Mouse (Mus musculus) testis, postnatal 14 days (tissue): ENCODE results near the gene Yae1d1.
"Not testable (repeated sequence)": the region's sequence is repeated elsewhere in the genome, so short reads cannot be mapped to it uniquely, and the experiment has no call there.

Source experiments
- DNase-seq: peaks from one replicate; pipeline ENCODE4 v3.0.0; 2021; ENCODE audit warnings: low spot score

Gene Yae1d1

DNA sequence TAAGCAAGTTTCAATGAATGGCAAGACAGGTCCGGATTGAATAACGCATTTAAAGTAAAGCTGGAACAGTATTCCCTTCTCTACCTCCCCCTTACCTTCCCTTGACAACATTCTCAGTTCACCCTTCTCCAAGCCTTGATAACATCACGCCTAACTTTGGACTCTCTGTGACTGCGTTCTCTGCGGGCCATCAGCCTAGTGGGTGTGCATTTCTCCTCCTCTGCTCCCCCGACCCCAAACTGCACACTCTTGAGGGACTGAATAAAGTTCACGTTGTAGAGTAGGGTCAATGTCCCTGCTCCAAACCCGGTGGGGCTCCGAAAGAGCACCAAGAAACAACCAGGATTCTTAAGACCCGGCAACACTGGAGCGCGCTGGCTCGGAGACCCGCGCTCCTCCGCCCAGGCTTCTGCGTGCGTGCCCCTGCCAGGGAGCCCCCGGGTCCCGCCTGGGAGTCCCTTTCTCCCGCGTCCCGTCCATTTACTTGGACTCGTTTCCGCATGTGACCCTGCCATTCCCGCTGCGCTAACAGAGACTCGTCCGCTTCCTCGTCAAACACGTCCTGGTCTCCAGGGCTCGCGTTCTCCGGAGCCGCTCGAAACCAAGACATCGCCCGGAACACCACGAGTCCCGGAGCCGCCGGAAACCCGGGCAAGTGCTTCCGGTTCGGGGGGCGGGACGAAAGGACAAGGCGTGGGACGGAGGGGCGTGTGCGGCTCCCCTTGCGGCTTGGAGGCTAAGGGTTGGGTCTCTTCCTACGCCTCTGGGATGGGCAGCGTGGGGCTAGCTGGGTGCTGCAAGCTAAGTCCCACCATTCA is at the start of gene Yae1d1:
Yae1d1 (minus strand) TSS at position 653 of the 818 bp plus-strand sequence.
- peak; percentile 90 for DNase-seq

DNA sequence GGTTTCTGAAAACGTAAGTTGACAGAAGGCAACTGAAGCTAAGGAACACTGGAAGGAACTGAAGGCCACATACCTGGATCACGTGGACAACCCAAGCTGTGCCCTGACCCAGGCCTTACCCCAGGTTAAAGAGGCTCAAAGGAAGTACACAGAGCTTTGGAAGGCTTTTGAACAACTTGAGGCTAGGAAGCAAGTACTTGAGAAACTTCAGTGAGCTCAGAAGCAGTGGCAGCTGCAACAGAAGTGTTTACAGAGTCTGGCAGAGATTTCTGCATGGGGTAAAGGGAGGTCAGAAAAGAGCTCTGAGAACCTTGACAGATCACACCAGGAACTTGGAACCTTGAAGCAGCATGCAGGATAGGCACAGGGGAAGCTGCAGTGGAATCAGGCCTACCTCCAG is 45.7 kb upstream of the Yae1d1 start:
- no peak for DNase-seq

DNA sequence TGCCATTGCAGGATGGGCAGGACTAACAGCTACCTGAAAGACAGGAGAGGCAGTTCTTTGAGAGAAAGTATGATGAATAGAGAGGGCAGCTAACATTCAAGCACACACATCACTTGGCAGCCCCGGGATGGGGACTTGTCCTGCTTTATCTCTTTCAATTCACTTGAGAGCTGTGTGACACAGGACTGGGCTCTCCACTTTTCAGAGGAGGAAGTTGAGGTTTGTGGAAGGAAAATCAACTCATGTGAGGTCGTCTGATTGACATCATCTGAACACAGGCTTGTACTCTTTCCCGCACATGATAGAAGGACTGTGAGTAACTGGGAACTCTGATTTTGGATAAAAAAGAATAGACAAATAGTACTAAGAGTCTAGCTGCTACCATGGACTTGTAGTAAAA is 23.5 kb upstream of the Yae1d1 start:
- DNase-seq = no peak

DNA sequence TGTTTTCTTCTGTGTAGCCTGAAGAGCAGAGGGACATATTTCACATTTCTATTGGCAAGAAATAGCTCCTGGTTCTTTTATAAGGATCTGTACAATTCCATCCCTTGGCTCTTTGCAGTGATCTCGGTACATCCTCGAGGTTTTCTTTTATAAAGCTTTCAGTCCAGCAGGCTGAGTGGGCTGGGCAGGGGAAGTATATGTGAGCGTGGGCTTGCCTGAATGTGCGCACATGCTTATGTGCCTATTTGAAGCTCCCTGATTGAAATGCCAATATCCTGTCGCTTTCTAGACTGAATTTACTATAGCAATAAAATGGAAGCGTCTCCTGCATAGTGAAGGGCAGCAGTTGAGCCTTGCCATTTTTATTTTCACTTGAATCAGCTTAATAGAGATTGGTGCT is 20.1 kb upstream of the Yae1d1 start:
- DNase-seq = no peak

DNA sequence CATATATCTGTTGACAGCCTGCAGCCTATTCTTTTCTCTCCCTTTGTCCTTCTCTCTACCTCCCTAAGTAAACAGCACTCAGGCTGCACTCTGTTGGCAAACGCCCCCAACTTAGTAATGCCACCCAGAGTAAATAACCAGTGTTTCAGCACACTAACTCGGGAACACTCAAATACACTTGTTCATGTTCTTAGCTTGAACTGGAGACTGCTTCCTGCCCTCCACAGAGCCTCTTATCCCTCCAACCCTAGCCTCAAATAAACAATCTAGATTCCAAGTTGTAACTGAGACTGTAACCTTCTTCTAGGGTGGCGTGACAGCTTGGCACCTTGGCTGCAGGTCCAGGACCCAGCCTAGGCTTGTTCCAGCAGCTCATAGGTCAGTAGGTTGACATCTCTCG is 17.9 kb upstream of the Yae1d1 start:
- no peak for DNase-seq

DNA sequence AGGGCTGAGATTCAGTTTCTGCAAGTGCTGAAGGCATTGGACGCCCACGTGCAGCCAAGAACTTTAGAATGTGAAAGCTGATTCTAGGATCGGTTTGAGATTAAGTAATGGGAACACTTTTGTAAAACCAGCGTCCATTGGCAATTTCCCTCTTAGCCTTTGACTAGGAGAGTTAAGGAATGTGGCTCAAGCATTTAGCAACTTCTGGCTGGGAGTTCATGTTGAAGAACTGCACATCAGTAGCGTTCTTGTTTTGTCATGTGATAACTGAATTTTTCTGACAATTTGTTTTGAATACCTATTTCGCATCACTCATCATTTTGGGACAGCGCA is 332 bp upstream of the Yae1d1 start:
- no peak for DNase-seq

DNA sequence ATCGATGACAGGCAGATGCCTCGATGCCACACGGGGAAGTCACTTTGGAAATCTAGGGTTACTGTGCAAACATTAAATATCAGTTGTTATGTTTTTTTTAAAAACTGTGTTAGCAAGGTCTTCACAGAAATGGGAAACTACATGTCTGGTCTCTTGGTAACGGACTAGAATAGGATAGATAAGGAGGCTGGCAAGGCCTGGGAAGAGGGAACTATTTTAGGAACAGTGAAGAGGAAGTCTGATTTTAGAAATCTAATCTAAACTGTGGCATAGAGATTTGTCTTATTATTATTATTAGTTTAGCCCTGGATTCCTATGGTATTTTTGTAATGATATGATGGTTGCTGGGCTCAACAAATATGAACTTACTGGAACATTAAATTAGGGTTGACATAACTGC is 1.1 kb downstream of the Yae1d1 start:
- no peak for DNase-seq

DNA sequence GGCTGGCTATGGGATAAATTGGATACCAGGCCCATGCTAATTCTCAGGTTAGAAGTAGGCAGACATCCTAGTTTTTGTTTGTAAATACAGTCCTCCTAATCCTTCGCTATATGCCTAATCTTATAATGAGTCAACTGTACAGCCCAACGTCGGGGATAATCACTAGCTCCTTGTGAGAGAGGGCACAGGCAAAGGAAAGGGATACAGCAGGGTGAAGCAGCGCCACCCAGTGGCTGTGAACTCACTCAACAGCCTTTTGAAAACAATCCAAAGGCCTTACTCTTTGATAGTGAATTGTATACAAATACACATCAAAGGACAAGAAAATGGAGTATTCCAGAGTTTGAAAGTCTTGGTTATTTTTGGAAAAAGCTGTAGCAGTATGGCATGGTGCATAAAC is 10.0 kb downstream of the Yae1d1 start:
- peak; percentile 21 for DNase-seq

DNA sequence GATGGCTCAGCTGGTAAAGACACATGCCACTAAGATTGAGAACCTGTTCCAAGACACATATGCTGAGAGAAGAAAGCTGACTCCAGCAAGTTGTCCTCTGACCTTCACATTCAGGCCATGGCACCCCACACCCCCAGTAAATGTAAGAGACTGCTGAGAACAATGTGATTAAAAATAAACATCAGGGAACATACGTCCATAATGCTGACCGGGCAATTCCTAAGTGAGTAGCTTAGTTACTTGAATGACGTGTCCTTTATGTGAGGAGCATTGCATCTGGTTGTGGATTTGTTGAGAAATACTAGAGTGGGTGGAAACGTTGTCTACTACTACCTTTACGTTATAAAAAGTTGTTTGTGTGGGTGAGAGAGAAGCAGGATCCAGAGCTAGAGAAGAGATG is 10.5 kb downstream of the Yae1d1 start:
- DNase-seq = no peak

DNA sequence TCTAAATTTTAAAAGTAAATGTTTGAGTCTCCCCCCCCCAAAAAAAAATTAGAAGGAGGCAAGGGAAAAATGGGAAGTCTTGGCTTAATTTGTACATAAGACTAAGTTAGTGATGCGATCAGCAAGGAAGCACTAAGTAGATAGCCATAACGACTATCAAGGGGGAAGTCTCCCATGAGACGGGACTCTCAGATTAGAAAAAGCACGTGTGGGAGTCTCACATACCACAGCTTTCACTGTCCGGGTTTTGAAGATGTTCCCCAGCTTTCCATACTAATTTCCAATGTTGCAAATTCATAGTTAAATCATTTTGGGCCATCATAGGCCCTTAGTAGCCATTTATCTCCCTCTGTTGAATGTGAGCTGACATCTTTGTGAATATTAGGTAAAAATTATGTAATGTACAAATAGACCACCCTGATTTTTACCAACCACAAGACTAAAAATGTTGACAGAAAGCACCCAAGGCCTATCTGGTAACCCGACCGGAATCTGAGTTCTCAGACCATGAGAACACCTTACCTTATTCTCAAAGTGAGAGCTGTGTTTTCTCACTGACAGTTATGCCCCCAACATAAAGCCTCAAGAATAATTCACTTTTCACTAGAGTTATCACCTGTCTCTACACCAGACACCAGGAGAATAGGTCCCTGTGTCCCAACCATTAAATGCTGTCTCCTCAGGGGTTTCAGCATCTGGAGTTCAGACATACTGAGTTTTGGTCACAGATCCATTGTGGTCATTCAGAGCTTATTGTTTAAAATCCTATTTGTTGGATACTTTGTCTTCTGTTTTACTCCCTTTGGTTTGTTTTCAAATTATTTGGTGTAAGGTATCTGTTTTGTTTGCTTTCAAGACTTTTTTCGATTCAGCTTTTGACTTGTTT is 16.1 kb downstream of the Yae1d1 start:
- no peak for DNase-seq

DNA sequence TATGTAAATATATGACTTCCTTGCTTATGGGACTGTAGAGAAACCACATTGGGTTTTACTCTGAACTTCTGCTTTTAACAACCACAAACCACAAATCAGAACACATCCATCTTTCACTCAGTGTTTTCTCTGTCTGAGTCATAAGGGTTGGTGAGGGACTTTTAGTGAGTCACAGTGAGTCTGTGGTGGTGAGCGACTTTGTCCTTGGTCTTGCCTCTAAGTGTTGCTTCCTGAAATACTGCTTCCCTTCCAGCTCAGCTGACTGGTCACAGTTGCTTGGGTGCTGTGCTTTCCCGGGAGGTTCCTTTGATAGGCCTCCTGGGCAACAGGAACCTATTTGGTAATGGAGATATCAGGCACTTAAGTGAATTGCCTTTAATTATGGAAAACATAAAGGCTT is 17.3 kb downstream of the Yae1d1 start:
- DNase-seq = no peak

DNA sequence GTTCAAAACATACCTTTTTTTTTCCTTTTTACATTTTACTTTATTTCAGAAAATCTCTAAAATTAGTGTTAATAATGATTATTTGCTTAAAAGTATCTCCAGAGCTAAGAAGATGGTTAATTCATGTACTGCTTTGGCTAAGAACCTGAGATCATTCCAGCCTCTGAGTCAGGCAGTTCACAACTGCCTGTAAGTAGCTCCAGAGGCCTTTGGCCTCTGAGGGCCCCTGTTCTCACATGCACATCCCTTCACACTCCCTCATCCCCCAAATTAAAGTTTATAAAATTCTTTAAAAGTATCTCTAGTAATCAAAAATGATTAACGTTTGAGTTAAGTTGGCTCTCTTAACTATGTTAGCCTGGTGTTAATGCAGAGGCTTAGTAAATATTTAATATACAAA is 17.7 kb downstream of the Yae1d1 start:
- no peak for DNase-seq

DNA sequence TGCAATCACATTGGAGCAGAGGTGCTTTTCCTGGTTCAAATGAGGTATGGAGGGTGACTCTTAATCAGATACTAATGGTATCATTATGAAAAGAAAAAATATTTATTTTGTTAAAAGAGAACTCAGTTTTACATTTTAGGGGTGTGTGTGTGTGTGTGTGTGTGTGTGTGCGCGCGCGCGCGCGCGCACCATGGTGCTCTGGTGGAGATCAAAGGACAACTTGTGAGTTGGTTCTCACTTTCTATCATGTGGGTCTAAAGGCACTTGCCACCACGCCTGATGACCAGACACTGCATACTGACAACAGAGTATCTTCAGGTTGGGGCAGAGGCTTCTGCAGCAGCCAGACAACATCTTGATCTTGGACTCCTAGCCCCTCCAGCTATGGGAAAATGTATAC is 18.4 kb downstream of the Yae1d1 start:
- DNase-seq = no peak

DNA sequence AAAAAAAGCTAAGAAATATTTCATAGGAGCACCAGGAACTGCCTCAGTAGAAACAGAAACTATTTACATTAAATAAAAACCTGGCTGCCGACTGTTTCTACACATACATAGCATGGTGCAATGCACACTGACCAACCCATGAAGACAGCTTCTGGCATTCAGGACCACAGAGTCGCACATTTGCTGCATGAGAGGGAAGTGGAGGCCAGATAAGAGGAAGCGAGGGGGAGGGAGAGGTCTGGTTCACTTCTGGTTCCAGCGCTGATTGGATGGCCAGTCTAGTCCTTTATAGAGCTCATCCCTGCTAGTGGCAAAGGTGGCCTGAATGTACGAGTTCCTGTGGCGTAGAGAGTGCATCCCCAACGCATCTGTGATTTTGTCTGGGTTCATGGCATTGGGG is 32.5 kb downstream of the Yae1d1 start:
- DNase-seq = no peak

DNA sequence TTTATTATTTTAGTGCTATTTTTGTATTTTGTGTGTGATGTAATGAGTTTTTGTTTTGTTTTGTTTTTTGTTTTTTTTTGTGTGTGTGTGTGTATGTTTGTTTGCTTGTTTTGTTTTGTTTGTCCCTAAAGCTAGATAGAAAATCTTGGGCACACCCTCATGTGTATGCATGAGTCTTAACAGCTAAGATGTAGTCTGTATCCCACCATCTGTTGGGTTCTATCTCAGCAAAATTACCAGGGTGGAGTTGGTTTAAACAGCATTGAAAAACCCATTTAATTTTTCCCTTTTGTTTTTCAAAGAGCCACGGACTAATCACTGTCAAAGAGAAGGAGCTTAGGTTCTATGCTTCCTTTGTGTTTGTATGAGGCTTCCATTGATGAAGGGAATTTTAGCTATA is 38.9 kb downstream of the Yae1d1 start:
- DNase-seq = no peak

DNA sequence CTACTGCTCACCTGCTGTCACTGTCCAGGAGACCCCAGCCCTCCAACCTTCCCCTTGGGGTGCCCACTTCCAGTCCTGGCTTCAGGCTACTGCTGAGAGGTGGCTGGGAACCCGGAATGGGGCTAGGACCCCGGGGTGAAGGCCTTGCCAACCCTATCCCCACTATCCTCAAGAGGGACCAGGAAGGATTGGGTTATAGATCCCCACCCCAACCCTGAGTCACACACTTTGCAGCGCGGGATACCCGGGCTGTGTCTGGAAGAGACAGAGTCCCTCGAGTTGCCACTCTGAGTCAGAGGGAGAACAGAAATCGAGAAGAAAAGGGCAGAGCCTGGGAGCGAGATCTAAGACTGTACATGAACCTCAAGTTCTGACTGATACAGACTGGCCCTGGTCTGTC is 42.6 kb downstream of the Yae1d1 start:
- not testable (repeated sequence) for DNase-seq

DNA sequence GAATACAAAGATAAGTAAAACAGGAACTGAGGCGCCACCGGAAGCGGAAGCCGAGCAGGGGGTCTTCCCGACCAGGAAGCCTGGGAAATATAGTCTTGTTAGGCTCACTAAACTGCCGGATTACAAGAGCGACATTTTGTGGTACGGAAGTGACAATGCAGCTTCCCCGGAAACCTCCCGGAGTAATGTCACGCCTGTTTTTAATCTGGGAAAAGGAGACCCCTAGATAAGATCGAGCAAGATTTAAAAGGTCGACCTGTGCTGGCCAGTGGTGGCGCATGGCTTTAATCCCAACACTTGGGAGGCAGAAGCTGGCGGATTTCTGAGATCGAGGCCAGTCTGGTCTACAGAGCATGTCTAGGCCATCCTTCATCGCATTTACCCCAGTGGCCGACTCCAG is 43.6 kb downstream of the Yae1d1 start:
- no peak for DNase-seq

DNA sequence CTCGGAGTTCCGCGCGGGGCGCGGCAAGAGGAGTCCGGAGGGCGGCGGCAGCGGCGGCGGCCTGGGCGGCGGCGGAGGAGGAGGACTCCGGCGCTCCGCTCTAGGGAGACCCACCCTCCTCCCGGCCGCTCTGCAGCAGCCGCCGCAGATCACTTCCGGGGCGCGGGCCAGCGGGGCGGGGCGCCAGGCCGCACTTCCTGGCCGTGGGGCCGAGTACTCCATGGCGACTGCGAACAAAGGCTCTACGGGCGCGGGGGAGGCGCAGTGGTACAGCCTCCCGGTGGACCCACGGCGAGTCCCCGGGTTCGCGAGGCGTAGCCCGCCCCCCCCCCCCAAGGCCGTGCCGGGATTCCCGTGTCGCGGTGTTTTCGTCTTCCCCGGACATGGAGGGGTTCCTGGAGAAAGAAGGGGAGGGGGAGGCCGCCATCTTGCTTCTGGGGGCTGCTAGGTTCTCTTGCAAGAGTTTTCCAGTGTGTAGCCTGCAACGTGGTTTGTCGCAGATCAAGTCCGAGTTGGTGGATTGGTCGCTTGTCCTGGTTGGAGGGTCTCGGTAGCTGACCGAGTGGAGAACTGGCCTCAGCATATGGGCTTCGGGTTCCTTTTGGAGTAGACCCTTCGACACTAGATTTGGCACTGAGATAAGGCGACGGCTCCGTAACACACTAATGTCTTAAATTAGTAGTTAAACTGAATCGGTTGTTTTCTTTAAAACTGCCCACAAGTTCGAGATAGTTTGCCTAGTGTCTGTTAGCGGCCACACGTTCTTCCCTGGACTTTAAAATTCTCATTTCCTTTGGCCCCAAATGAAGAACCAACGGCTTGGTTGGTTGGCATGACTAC is 48.9 kb downstream of the Yae1d1 start, which contains the start of gene Rala:
Rala (minus strand) TSS at position 162 of the 840 bp plus-strand sequence.
- peak; percentile 92 for DNase-seq

DNA sequence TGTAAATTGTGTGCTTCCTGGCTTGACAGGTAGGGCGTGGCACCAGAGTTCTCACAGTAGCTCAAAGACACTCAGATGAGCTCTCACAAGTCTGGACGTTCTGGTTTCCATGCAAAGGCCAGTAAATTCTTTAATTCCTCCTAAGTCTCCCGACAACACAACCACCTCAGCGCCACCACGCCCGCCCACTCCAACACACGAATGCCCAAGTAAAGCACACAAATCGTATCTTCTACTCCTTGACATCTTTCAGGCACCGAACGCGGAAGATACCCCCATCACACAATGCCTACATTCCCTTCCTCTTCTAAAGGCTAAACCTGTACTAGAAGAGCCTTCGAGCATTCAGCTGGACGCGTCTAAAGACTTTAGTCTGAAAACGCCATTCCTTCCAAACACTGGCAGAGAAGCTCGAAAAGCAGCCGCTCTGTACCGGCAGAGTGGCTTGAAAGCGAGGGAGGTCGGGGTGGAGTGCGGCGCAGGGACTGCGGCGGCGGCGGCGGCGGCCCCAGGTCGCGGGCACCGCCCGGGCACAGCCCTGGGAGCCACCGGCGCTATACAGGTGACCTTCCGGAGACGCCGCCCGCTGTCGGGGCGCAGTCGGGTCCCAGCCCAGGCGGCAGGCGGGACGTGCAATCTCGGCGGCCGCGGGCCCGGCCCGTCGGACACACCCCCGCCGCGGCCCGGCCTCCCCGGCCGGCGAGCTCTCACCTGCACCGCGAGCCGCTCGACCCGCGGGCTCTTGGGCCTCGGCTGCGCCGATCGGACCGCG is 49.7 kb downstream of the Yae1d1 start:
- DNase-seq = no peak

DNA sequence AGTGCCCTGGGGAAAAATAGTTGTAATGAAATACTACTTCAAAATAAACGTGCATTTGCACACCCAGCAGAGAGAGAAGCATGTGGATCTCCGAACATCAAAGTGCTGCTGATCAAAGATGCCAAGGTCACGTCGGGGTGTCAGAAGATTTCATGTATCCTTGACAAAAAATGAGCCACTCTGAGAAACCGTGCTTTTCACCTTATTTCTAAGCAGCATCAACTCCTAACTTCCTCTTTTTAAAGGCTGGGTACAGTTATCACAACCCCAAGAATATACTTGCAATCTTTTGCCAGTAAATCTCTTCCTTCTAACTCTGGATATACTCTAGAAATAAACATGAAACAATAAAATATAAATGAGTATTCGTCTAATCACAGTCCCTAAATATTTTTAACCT is 50.8 kb downstream of the Yae1d1 start:
- no peak for DNase-seq
